Mouse (Mus musculus): ENCODE results near the gene Pigl.

DNA sequence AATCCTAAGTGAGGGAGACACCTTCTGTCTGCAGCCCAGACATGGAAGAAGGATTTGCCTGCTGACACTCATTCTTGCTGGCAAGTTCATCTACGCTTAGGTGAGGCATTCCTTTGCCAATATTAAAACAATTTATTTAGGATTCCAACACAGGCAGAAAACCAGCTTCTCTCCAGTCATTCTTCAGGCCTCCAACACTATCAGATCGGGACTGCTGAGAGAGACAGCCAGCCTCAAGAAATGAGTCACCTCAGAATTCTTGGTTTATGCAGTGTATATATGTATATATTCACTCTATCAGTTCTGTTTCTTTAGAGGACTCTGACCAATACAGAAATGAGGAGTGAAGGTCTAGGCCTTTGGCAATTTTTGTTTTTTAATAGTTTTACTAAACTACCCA is 105.3 kb downstream of the Pigl start:
- TF ChIP-seq CTCF (IDR thresholded peaks at IDR 0.05; ENCODE audit: borderline replicate concordance, insufficient read depth, low read depth, low read length) (no peak), POLR2A (IDR thresholded peaks at IDR 0.05; ENCODE audit: borderline replicate concordance, insufficient read depth, low read length) (no peak)

Data from cerebellum, adult 2 months (tissue).